Mouse (Mus musculus) embryonic facial prominence, embryonic 15.5 days (tissue): ENCODE data around the gene Furin. TPM values are rescaled to one million over a fixed set of nuclear protein-coding genes. Genes with fewer than 3 reads are reported as not detected.
"Not testable (repeated sequence)": the region's sequence is repeated elsewhere in the genome, so short reads cannot be mapped to it uniquely, and the experiment has no call there.

Experiments
- ATAC-seq: fragments of 200-750 bp; cut with Nextera tagmentation; 2 replicates; pipeline ENCODE4 v1.8.0; 2017; ENCODE audit warnings: low read depth, moderate TSS enrichment; ENCODE audit not compliant: insufficient number of reproducible peaks, low FRiP score, low TSS enrichment
- H3K27ac ChIP-seq: fragments of 300-500 bp; sonication (generic); replicated peaks from 2 replicates; pipeline ENCODE4 v1.5.1; 2015; ENCODE audit warnings: mild to moderate bottlenecking, inconsistent platforms
- H3K27me3 ChIP-seq: fragments of 300-500 bp; sonication (generic); 2 replicates; pipeline ENCODE4 v1.6.1; 2015; ENCODE audit warnings: inconsistent platforms
- H3K36me3 ChIP-seq: fragments of 300-500 bp; sonication (generic); 2 replicates; pipeline ENCODE4 v1.6.1; 2015; ENCODE audit warnings: mild to moderate bottlenecking, inconsistent platforms
- H3K4me1 ChIP-seq: fragments of 300-500 bp; sonication (generic); 2 replicates; pipeline ENCODE4 v1.6.1; 2015; ENCODE audit warnings: inconsistent platforms
- H3K4me2 ChIP-seq: fragments of 300-500 bp; sonication (generic); replicated peaks from 2 replicates; pipeline ENCODE4 v1.6.1; 2015; ENCODE audit warnings: mild to moderate bottlenecking, inconsistent platforms
- H3K4me3 ChIP-seq: fragments of 300-500 bp; sonication (generic); replicated peaks from 2 replicates; pipeline ENCODE4 v1.5.1; 2015; ENCODE audit warnings: mild to moderate bottlenecking, inconsistent platforms
- H3K9ac ChIP-seq: fragments of 300-500 bp; sonication (generic); 2 replicates; pipeline ENCODE4 v1.6.1; 2015; ENCODE audit warnings: inconsistent platforms
- H3K9me3 ChIP-seq: fragments of 300-500 bp; sonication (generic); replicated peaks from 2 replicates; pipeline ENCODE4 v1.6.1; 2016; ENCODE audit warnings: inconsistent platforms
- WGBS: fragments of 180-500 bp; shearing (Covaris S2); methylation state at CpG from one replicate; pipeline ENCODE4 v1.1.7; 2015; 5-methylcytosine and 5-hydroxymethylcytosine counted together
- polyA plus RNA-seq: library from polyadenylated mRNA; unstranded; fragments of >200 nt; fragmentation: Nextera tagmentation; extraction: Ambion mirVana; gene quantifications from 2 replicates; pipeline ENCODE4 v1.2.1, GENCODE M21; 2015

The Furin gene
- polyA plus RNA-seq, 1 experiment from 2014 or later: 16.0 TPM

DNA sequence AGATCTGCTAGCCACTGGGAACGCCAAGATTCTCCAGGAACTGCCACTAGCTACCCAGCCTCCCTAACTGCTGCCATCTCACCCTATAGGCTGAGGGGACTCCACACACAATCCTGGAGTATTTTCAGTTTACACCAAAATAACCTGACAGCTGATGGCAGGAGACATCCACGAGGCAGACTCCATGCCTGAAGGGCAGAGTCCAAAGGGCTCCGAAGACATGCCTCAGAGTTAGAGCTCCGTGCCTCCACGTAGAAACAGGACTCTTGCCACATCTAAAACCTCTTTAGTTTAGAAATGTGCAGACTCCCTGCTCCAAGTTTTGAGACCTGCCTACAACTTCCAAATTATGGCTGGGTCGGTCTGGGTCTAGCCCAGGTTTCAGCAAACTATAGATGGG, 4.7 kb downstream of the Furin start:
- peak overlapping the region; percentile 89; the same call in 1 of the 2 replicates for H3K4me3 ChIP-seq

DNA sequence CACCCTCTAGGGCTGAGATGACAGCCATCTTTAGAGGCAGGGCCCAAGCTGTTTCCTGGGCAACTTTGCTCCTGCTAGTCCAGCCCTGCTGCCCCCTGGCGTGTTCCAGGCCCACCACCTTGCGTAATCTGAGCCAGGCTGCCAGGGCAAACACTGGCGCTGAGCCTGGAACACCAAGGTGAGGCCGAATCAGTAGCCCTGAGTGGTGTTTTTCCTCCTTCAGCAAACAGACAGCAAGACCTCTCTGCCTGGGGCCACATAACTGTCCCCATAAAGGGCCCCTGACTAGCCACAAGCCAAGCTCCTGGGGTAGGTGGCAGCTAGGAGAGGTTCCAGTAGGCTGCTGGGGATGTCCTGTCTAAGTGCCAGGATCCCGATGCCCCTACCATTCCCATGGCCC, 5.1 kb downstream of the Furin start:
- WGBS: 48% methylated on average over 5 of the region's 5 CpGs
- Histone ChIP-seq H3K9ac (no peak overlapping the region), H3K27ac (0 out of 2 replicates have a peak overlapping the region, but pooled peaks have one; percentile 93), H3K36me3 (peaks cover 31% of the 10 kb centered on the region), H3K4me2 (peak overlapping the region; percentile 86), H3K27me3 (no peaks in the 10 kb centered on the region), H3K4me1 (peaks cover 48% of the 10 kb centered on the region), H3K4me3 (0 out of 2 replicates have a peak overlapping the region, but pooled peaks have one; percentile 89), H3K9me3 (no peaks in the 10 kb centered on the region)
- no peak for ATAC-seq

More for the DNA sequence above, 4.7 kb downstream of the Furin start:
- Histone ChIP-seq H3K27ac (0 out of 2 replicates have a peak overlapping the region, but pooled peaks have one; percentile 93), H3K27me3 (no peaks in the 10 kb centered on the region), H3K36me3 (peaks cover 26% of the 10 kb centered on the region), H3K9ac (peak overlapping the region; percentile 98; the same call in 1 of the 2 replicates), H3K9me3 (no peaks in the 10 kb centered on the region), H3K4me2 (peak overlapping the region; percentile 86), H3K4me1 (peaks cover 48% of the 10 kb centered on the region)
- ATAC-seq: no peak
- 53% methylated on average over 6 of the region's 6 CpGs for WGBS

DNA sequence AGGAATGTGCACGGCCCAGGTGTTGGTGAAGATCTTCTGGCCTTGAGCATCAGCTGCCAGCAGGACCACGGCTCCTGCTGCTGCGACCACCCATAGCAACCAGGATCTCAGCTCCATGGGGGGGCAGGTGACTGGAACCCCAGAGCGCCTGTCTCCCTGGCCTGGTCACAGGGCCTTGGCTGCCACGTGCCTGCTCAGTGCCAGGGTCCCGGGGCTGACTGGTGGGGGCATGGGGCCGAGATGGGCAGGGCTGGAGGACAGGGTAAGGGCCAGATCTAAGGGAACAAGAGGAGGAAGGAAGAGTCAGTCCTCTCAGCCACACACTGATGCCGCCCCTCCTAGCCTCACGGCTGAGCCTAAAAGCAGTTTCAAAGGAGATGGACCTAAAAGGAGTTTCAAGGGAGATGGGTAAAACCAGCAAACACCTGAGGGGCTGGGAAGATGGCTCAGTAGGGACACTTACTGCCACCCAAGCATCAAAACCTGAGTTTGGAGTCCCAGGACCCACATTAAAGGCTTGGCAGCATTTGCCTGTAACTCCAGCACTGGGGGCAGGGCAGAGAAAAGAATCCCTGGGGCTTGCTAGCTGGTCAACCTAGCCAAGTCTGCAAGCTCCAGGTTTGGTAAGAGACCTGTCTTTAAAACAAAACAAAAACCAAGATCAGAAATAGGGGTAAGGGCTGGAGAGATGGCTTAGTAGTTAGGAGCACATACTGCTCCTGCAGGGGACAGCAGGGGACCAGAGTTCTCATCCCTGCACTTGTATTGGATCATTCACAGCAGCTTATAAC, 6.4 kb downstream of the Furin start:
- H3K27ac ChIP-seq: no peak overlapping the region
- no peak overlapping the region for H3K4me2 ChIP-seq
- ATAC-seq: no peak
- H3K27me3 ChIP-seq: no peaks in the 10 kb centered on the region
- H3K9me3 ChIP-seq: no peaks in the 10 kb centered on the region
- H3K4me1 ChIP-seq: peaks cover 42% of the 10 kb centered on the region
- H3K9ac ChIP-seq: no peak overlapping the region
- no peak overlapping the region for H3K4me3 ChIP-seq
- H3K36me3 ChIP-seq: peaks cover 40% of the 10 kb centered on the region
- WGBS: 75% methylated on average over 9 of the region's 9 CpGs

DNA sequence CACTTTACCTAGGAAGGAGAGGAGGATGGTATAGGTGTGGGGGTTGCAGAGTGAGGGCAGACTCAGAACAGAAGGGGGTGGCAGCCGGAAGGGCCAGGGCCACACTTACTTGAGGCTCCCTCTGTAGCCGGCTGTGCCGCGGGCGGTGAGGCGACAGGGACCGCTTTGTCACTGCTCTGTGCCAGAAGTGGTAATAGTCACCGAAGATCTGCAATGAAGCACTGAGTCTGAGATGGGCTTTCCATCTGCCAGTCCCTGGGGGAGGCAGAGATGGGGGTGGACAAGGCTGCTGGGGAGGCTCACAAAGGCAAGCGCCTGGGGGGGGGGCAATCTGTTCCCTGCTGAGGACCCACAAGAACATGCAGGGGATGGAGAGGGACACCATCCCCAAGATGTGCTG, 7.2 kb downstream of the Furin start:
- no peak for ATAC-seq
- WGBS: 91% methylated on average over 9 of the region's 9 CpGs
- Histone ChIP-seq H3K27me3 (no peaks in the 10 kb centered on the region), H3K36me3 (peaks cover 49% of the 10 kb centered on the region), H3K27ac (no peak overlapping the region), H3K4me3 (no peak overlapping the region), H3K4me1 (peaks cover 33% of the 10 kb centered on the region), H3K9ac (no peak overlapping the region), H3K9me3 (no peaks in the 10 kb centered on the region), H3K4me2 (no peak overlapping the region)

DNA sequence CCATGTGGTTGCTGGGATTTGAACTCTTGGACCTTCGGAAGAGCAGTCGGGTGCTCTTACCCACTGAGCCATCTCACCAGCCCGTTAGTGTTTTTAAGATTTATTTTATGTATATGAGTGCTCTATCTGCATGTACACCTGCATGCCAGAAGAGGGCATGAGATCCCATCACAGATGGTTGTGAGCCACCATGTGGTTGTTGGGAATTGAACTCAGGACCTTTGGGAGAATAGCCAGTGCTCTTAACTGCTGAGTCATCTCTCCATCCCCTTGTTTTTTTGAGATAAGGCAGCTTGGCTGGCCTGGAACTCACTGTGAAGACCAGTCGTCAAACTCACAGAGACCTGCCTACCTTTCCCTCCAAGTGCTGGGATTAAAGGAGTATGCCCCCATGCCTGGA, 8.8 kb downstream of the Furin start:
- WGBS: 89% methylated on average over 4 of the region's 4 CpGs

DNA sequence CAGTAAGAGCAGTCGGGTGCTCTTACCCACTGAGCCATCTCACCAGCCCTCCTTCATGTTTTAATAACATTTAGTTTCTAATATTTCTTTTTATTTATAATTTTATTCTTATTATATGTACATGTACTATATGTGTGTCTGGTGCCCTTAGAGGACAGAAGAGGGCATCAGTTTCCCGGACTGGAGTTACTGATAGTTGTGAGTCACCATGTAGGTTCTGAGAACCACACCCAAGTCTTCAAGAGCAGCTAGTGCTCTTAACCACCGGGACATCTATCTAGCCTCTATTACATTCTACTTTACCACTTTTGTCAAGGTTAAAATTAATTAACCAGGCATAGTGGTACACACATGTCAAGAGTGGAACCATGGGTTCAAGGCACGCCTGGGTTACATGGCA, 10.6 kb downstream of the Furin start:
- peaks cover 83% of the 10 kb centered on the region for H3K36me3 ChIP-seq
- H3K27ac ChIP-seq: no peak overlapping the region
- H3K4me3 ChIP-seq: no peak overlapping the region
- H3K27me3 ChIP-seq: no peaks in the 10 kb centered on the region
- no peak for ATAC-seq
- H3K9me3 ChIP-seq: no peaks in the 10 kb centered on the region
- 86% methylated on average over 4 of the region's 4 CpGs for WGBS
- H3K4me1 ChIP-seq: peaks cover 10% of the 10 kb centered on the region
- no peak overlapping the region for H3K4me2 ChIP-seq
- H3K9ac ChIP-seq: no peak overlapping the region

More for the DNA sequence above, 8.8 kb downstream of the Furin start:
- not testable (repeated sequence) for H3K9me3 ChIP-seq, H3K9ac ChIP-seq, H3K4me3 ChIP-seq, ATAC-seq, H3K27me3 ChIP-seq, H3K27ac ChIP-seq, H3K4me2 ChIP-seq
- Histone ChIP-seq H3K4me1 (peaks cover 28% of the 10 kb centered on the region), H3K36me3 (peaks cover 64% of the 10 kb centered on the region)

DNA sequence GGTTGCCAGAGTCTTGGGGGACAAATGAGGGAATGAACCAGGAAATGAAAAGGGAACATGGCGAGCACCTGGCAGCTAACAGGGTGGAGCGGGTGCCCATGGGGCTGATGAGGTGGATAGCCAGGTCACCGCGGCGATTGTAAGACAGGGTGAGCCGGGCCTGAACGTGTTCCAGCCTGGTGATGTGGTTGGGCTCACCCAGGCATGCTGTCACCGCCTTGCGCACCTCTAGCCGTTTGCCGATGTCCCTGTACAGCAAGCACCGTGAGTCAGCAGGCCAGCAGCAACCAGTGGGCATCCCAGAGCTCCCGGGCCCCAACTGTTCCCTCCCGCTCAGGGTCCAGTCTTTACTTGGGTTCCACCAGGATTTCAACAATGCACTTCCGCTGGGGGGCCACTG, 13.1 kb downstream of the Furin start:
- no peak overlapping the region for H3K9ac ChIP-seq
- no peaks in the 10 kb centered on the region for H3K9me3 ChIP-seq
- H3K27ac ChIP-seq: no peak overlapping the region
- no peak overlapping the region for H3K4me2 ChIP-seq
- peaks cover 19% of the 10 kb centered on the region for H3K4me1 ChIP-seq
- ATAC-seq: no peak
- peaks cover 74% of the 10 kb centered on the region for H3K36me3 ChIP-seq
- WGBS: 87% methylated on average over 15 of the region's 15 CpGs
- H3K4me3 ChIP-seq: no peak overlapping the region
- no peaks in the 10 kb centered on the region for H3K27me3 ChIP-seq

DNA sequence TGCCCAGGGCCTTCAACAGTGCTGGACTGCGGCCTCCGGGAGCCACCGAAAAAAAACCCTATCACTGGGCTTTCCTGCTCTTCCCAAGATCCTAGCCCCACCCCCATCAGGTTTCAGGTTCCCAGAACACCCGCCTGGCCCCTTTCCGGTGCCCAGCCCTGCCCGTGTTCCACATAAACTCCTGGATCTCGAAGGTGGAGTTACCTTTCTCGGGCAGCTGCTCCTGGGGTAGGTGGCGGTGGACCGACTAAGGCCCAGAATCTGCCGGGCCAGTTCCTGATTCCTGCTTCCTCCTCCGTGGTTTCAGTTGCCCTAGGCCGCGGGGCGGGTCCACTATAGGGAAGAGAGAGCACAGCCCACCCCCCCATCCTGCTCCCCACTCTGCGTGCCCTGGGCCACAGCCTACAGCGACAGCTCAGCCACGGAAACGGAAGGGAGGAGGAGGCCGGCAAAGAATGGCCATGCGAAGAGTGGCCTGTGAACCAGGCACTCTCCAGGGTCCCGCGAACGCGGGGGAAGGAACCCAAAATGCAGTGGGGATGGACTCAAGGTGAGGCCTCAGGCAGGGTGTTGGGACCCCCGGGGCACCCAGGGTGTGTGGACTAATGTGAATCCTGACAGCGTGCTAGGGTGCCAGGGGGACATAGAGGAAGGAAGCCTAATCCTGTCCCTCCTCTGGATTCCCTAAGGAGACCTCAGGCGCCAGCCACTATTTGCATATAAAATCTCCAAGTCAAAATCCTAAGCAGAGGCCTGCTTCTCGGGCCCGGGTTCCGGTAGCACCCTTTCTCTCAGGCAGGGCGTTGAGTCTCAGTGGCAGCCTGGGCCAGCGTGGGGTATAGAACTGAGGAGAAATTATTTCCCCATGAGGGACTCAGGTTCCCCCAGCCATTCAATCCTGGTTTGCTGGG, 17.3 kb downstream of the Furin start, which contains the start of gene Fes:
TSS of gene Fes (minus strand) at position 314 of the 911 bp plus-strand sequence.
- peak within 1 kb of the TSS; percentile 35 for H3K4me3 ChIP-seq

DNA sequence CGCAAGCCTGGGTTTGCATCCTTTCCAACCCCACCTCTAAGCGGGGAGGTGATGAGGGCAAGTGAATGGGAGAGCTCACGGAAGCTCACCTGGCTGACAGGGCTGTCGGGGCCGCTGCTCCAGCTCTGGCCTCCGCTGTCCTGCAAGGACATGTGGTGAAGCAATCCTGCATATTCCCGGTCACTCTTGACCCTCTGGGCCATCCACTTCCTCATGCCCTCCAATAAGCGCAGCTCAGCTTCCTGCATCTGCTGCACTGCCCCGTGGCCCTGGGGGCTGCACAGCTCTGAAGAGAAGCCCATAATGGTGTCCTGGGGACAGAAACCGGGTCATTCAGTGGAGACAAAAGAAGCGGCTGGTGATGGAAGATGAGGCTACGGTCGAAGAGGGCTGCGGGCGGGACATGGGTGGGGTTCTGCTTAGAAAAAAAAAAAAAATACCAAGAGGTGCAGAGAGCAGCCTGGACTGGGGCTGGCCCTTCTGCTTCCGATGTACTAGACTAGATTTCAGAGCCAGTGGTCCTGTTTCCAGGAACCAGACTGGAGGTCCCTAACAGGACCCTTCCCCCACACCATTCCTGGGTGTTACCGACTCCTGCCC, 18.1 kb downstream of the Furin start:
- Histone ChIP-seq H3K4me2 (peak overlapping the region; percentile 49), H3K27ac (peak overlapping the region; percentile 74)
- ATAC-seq: no peak

More for the DNA sequence above, 17.3 kb downstream of the Furin start, which contains the start of gene Fes:
- H3K36me3 ChIP-seq: peaks cover 37% of the 10 kb centered on the region
- H3K27ac ChIP-seq: peak within 1 kb of the TSS; percentile 74
- H3K4me1 ChIP-seq: peaks cover 29% of the 10 kb centered on the region
- H3K27me3 ChIP-seq: no peaks in the 10 kb centered on the region
- H3K9ac ChIP-seq: peak within 1 kb of the TSS; percentile 39; the same call in 1 of the 2 replicates
- H3K9me3 ChIP-seq: no peaks in the 10 kb centered on the region
- peak within 1 kb of the TSS; percentile 49 for H3K4me2 ChIP-seq
- ATAC-seq: peak; percentile 47
- 9% methylated on average over 33 of the region's 33 CpGs for WGBS

DNA sequence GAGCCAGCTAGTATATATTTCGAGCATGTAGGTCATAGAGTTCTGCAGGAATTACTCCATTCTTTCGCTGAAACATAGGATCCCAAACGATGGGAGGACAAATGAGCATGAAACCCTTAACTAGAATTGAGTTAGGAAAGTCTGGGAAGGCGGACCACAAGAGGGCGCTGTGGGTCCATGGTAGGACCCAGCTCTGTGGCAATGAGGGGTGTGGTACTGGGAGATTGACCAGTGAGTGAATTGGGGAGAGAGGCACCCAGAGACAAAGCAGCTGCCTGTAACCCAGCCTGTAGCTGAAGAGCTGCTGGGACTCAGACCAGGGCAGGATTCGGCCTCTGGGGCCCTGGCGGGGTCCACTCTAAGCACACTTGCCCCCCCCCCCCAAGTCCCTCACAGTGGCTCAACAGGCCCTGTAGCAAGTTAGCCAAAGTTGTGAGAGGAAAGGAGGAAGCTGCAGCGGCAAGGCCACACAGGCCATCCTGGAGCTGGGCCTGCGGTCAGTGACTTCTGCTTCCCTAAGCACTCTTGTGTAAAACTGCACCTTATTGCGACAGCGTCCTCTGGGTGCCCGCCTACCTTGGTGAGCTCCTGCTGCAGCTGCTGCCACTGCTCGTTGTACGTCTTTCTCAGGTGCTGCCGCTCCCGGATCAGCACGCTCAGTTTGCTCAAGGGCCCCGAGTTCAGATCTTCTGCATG, 18.9 kb downstream of the Furin start:
- H3K9ac ChIP-seq: no peak overlapping the region
- H3K4me3 ChIP-seq: peak overlapping the region; percentile 35; the same call in 1 of the 2 replicates
- H3K27me3 ChIP-seq: no peaks in the 10 kb centered on the region
- H3K9me3 ChIP-seq: no peaks in the 10 kb centered on the region
- WGBS: 34% methylated on average over 18 of the region's 18 CpGs
- H3K4me2 ChIP-seq: peak overlapping the region; percentile 49
- ATAC-seq: peak; percentile 66; the same call in 1 of the 2 replicates
- H3K4me1 ChIP-seq: peaks cover 29% of the 10 kb centered on the region
- peak overlapping the region; percentile 74; the same call in 1 of the 2 replicates for H3K27ac ChIP-seq
- H3K36me3 ChIP-seq: peaks cover 37% of the 10 kb centered on the region

More for the DNA sequence above, 18.1 kb downstream of the Furin start:
- Histone ChIP-seq H3K9ac (no peak overlapping the region), H3K27me3 (no peaks in the 10 kb centered on the region), H3K4me3 (peak overlapping the region; percentile 35), H3K9me3 (no peaks in the 10 kb centered on the region), H3K36me3 (peaks cover 37% of the 10 kb centered on the region), H3K4me1 (peaks cover 29% of the 10 kb centered on the region)
- WGBS: 36% methylated on average over 17 of the region's 17 CpGs
